Mouse (Mus musculus): ENCODE results near the gene Farsb. TPM values are rescaled to one million over a fixed set of nuclear protein-coding genes. Genes with fewer than 3 reads are reported as not detected.

The Farsb gene
- 62.7 and 70.4 TPM in 2 replicates for polyA plus RNA-seq (2015; fragmentation: Nextera tagmentation; extraction: Ambion mirVana)

GRCm38 (mm10) chr1:78488752-78489492, at the start of gene Farsb:
Gene Farsb, minus strand, starts transcription at chr1:78488897.

GRCm38 (mm10) chr1:78511621-78512160, 23.0 kb upstream of the Farsb start, which contains the start of gene BC035947:
Gene BC035947, minus strand, starts transcription at chr1:78512158.

GRCm38 (mm10) chr1:78510862-78511261, 22.2 kb upstream of the Farsb start, which contains the start of gene Mogat1:
Gene Mogat1, plus strand, starts transcription at chr1:78510991.

Other genes with a start within 250 kb of the Farsb start
- gene Sgpp2, start 178.6 kb downstream of the Farsb start, polyA plus RNA-seq (2015; fragmentation: Nextera tagmentation; extraction: Ambion mirVana): 0.15 and 0.16 TPM in 2 replicates
- not detected in 2 replicates for gene Mogat1, start 22.1 kb upstream of the Farsb start, polyA plus RNA-seq (2015; fragmentation: Nextera tagmentation; extraction: Ambion mirVana)
- gene BC035947, start 23.3 kb upstream of the Farsb start, polyA plus RNA-seq (2015; fragmentation: Nextera tagmentation; extraction: Ambion mirVana): not detected in 2 replicates
- gene Acsl3, start 168.9 kb upstream of the Farsb start, polyA plus RNA-seq (2015; fragmentation: Nextera tagmentation; extraction: Ambion mirVana): 21.8 and 31.2 TPM in 2 replicates
- 1.4 and 2.3 TPM in 2 replicates for gene Utp14b, start 169.1 kb upstream of the Farsb start, polyA plus RNA-seq (2015; fragmentation: Nextera tagmentation; extraction: Ambion mirVana)